Mouse (Mus musculus): ENCODE results near the gene Cyp4a32. TPM values are rescaled to one million over a fixed set of nuclear protein-coding genes. Genes with fewer than 3 reads are reported as not detected.
"Not testable (repeated sequence)": the region's sequence is repeated elsewhere in the genome, so short reads cannot be mapped to it uniquely, and the experiment has no call there.

Gene Cyp4a32
- polyA plus RNA-seq, 1 experiment from 2014 or later = not detected

- Histone ChIP-seq H3K9me3 (ENCODE audit: low read length) (no peaks in the 10 kb centered on the region), H3K36me3 (ENCODE audit: insufficient read depth, low read length) (no peaks in the 10 kb centered on the region), H3K27me3 (ENCODE audit: insufficient read depth, low read length) (no peaks in the 10 kb centered on the region), H3K9ac (replicated peaks; ENCODE audit: low read length) (no peak overlapping the region), H3K27ac (ENCODE audit: low read length) (no peak overlapping the region), H3K4me2 (replicated peaks; ENCODE audit: low read depth, low read length) (no peak overlapping the region), H3K4me3 (ENCODE audit: low read length) (no peak overlapping the region), H3K4me1 (ENCODE audit: insufficient read depth, low read length) (no peaks in the 10 kb centered on the region)
- WGBS = 73% methylated on average over 1 of the region's 1 CpGs
- no peak for ATAC-seq (ENCODE audit: low FRiP score, low TSS enrichment)
These were observed 4.4 kb upstream of the Cyp4a32 start for GRCm38 (mm10) chr4:115596357-115596756.

GRCm38 (mm10) chr4:115596824-115597336 lies 3.9 kb upstream of the Cyp4a32 start:
- Histone ChIP-seq H3K9me3 (ENCODE audit: low read length) (no peaks in the 10 kb centered on the region), H3K9ac (replicated peaks; ENCODE audit: low read length) (no peak overlapping the region), H3K4me1 (ENCODE audit: insufficient read depth, low read length) (no peaks in the 10 kb centered on the region), H3K4me2 (replicated peaks; ENCODE audit: low read depth, low read length) (no peak overlapping the region), H3K27me3 (ENCODE audit: insufficient read depth, low read length) (no peaks in the 10 kb centered on the region), H3K4me3 (ENCODE audit: low read length) (no peak overlapping the region), H3K27ac (ENCODE audit: low read length) (no peak overlapping the region), H3K36me3 (ENCODE audit: insufficient read depth, low read length) (no peaks in the 10 kb centered on the region)
- ATAC-seq (ENCODE audit: low FRiP score, low TSS enrichment) = no peak
- WGBS = 52% methylated on average over 2 of the region's 2 CpGs

GRCm38 (mm10) chr4:115614005-115614404 lies 13.2 kb downstream of the Cyp4a32 start:
- ATAC-seq (ENCODE audit: low FRiP score, low TSS enrichment) = no peak
- Histone ChIP-seq H3K27me3 (ENCODE audit: insufficient read depth, low read length) (no peaks in the 10 kb centered on the region), H3K4me3 (ENCODE audit: low read length) (no peak overlapping the region), H3K9me3 (ENCODE audit: low read length) (no peaks in the 10 kb centered on the region), H3K36me3 (ENCODE audit: insufficient read depth, low read length) (no peaks in the 10 kb centered on the region), H3K27ac (ENCODE audit: low read length) (no peak overlapping the region), H3K4me2 (replicated peaks; ENCODE audit: low read depth, low read length) (no peak overlapping the region), H3K4me1 (ENCODE audit: insufficient read depth, low read length) (no peaks in the 10 kb centered on the region), H3K9ac (replicated peaks; ENCODE audit: low read length) (no peak overlapping the region)

GRCm38 (mm10) chr4:115625560-115625959 lies 24.8 kb downstream of the Cyp4a32 start:
- H3K36me3 ChIP-seq (ENCODE audit: insufficient read depth, low read length); H3K4me3 ChIP-seq (ENCODE audit: low read length); H3K9me3 ChIP-seq (ENCODE audit: low read length); H3K27me3 ChIP-seq (ENCODE audit: insufficient read depth, low read length); ATAC-seq (ENCODE audit: low FRiP score, low TSS enrichment); H3K9ac ChIP-seq (replicated peaks; ENCODE audit: low read length); H3K4me2 ChIP-seq (replicated peaks; ENCODE audit: low read depth, low read length); H3K27ac ChIP-seq (ENCODE audit: low read length); H3K4me1 ChIP-seq (ENCODE audit: insufficient read depth, low read length): not testable (repeated sequence)
- 93% methylated on average over 3 of the region's 3 CpGs for WGBS

- Histone ChIP-seq H3K36me3 (ENCODE audit: insufficient read depth, low read length) (no peaks in the 10 kb centered on the region), H3K4me1 (ENCODE audit: insufficient read depth, low read length) (no peaks in the 10 kb centered on the region), H3K9me3 (ENCODE audit: low read length) (no peaks in the 10 kb centered on the region), H3K4me3 (ENCODE audit: low read length) (no peak overlapping the region), H3K9ac (replicated peaks; ENCODE audit: low read length) (no peak overlapping the region), H3K4me2 (replicated peaks; ENCODE audit: low read depth, low read length) (no peak overlapping the region), H3K27ac (ENCODE audit: low read length) (0 out of 2 replicates have a peak overlapping the region, but pooled peaks have one; percentile 15), H3K27me3 (ENCODE audit: insufficient read depth, low read length) (no peaks in the 10 kb centered on the region)
- WGBS = 45% methylated on average over 5 of the region's 5 CpGs
- peak; percentile 76 for ATAC-seq (ENCODE audit: low FRiP score, low TSS enrichment)
These were observed 42.4 kb downstream of the Cyp4a32 start for GRCm38 (mm10) chr4:115642967-115643754.

GRCm38 (mm10) chr4:115645371-115645770 lies 44.6 kb downstream of the Cyp4a32 start:
- no peak overlapping the region for H3K4me3 ChIP-seq (ENCODE audit: low read length)
- no peak overlapping the region for H3K4me2 ChIP-seq (replicated peaks; ENCODE audit: low read depth, low read length)
- no peak overlapping the region for H3K9ac ChIP-seq (replicated peaks; ENCODE audit: low read length)
- no peaks in the 10 kb centered on the region for H3K4me1 ChIP-seq (ENCODE audit: insufficient read depth, low read length)
- H3K27ac ChIP-seq (ENCODE audit: low read length) = no peak overlapping the region
- H3K36me3 ChIP-seq (ENCODE audit: insufficient read depth, low read length) = no peaks in the 10 kb centered on the region
- no peak for ATAC-seq (ENCODE audit: low FRiP score, low TSS enrichment)
- H3K27me3 ChIP-seq (ENCODE audit: insufficient read depth, low read length) = no peaks in the 10 kb centered on the region
- H3K9me3 ChIP-seq (ENCODE audit: low read length) = no peaks in the 10 kb centered on the region

GRCm38 (mm10) chr4:115647580-115647979 lies 46.8 kb downstream of the Cyp4a32 start, which contains the start of gene Cyp4b1:
Cyp4b1 (minus strand) TSS chr4:115647723.
- no peak within 1 kb of the TSS for H3K4me3 ChIP-seq (ENCODE audit: low read length)
- H3K4me2 ChIP-seq (replicated peaks; ENCODE audit: low read depth, low read length) = no peak within 1 kb of the TSS
- no peak within 1 kb of the TSS for H3K9ac ChIP-seq (replicated peaks; ENCODE audit: low read length)
- no peaks in the 10 kb centered on the region for H3K4me1 ChIP-seq (ENCODE audit: insufficient read depth, low read length)
- no peak within 1 kb of the TSS for H3K27ac ChIP-seq (ENCODE audit: low read length)
- no peaks in the 10 kb centered on the region for H3K36me3 ChIP-seq (ENCODE audit: insufficient read depth, low read length)
- peak; percentile 16; the same call in 1 of the 2 replicates for ATAC-seq (ENCODE audit: low FRiP score, low TSS enrichment)
- no peaks in the 10 kb centered on the region for H3K27me3 ChIP-seq (ENCODE audit: insufficient read depth, low read length)
- no peaks in the 10 kb centered on the region for H3K9me3 ChIP-seq (ENCODE audit: low read length)
- 85% methylated on average over 9 of the region's 9 CpGs for WGBS

- H3K4me1 ChIP-seq (ENCODE audit: insufficient read depth, low read length) = no peaks in the 10 kb centered on the region
- no peak overlapping the region for H3K9ac ChIP-seq (replicated peaks; ENCODE audit: low read length)
- no peaks in the 10 kb centered on the region for H3K27me3 ChIP-seq (ENCODE audit: insufficient read depth, low read length)
- no peak overlapping the region for H3K4me2 ChIP-seq (replicated peaks; ENCODE audit: low read depth, low read length)
- no peak for ATAC-seq (ENCODE audit: low FRiP score, low TSS enrichment)
- H3K36me3 ChIP-seq (ENCODE audit: insufficient read depth, low read length) = no peaks in the 10 kb centered on the region
- H3K27ac ChIP-seq (ENCODE audit: low read length) = no peak overlapping the region
- WGBS = 55% methylated on average over 2 of the region's 2 CpGs
- H3K4me3 ChIP-seq (ENCODE audit: low read length) = no peak overlapping the region
- no peaks in the 10 kb centered on the region for H3K9me3 ChIP-seq (ENCODE audit: low read length)
These were observed 48.0 kb downstream of the Cyp4a32 start for GRCm38 (mm10) chr4:115648752-115649151.

GRCm38 (mm10) chr4:115649344-115649743 lies 48.6 kb downstream of the Cyp4a32 start:
- Histone ChIP-seq H3K4me2 (replicated peaks; ENCODE audit: low read depth, low read length) (no peak overlapping the region), H3K4me1 (ENCODE audit: insufficient read depth, low read length) (no peaks in the 10 kb centered on the region), H3K27ac (ENCODE audit: low read length) (no peak overlapping the region), H3K4me3 (ENCODE audit: low read length) (no peak overlapping the region), H3K9ac (replicated peaks; ENCODE audit: low read length) (no peak overlapping the region), H3K27me3 (ENCODE audit: insufficient read depth, low read length) (no peaks in the 10 kb centered on the region), H3K9me3 (ENCODE audit: low read length) (no peaks in the 10 kb centered on the region), H3K36me3 (ENCODE audit: insufficient read depth, low read length) (no peaks in the 10 kb centered on the region)
- no peak for ATAC-seq (ENCODE audit: low FRiP score, low TSS enrichment)

GRCm38 (mm10) chr4:115650866-115651265 lies 50.1 kb downstream of the Cyp4a32 start:
- WGBS = 74% methylated on average over 5 of the region's 5 CpGs
- H3K27ac ChIP-seq (ENCODE audit: low read length) = no peak overlapping the region
- ATAC-seq (ENCODE audit: low FRiP score, low TSS enrichment) = no peak
- no peak overlapping the region for H3K4me3 ChIP-seq (ENCODE audit: low read length)
- H3K4me2 ChIP-seq (replicated peaks; ENCODE audit: low read depth, low read length) = no peak overlapping the region
- H3K4me1 ChIP-seq (ENCODE audit: insufficient read depth, low read length) = no peaks in the 10 kb centered on the region
- H3K36me3 ChIP-seq (ENCODE audit: insufficient read depth, low read length) = no peaks in the 10 kb centered on the region
- no peaks in the 10 kb centered on the region for H3K27me3 ChIP-seq (ENCODE audit: insufficient read depth, low read length)
- no peak overlapping the region for H3K9ac ChIP-seq (replicated peaks; ENCODE audit: low read length)
- no peaks in the 10 kb centered on the region for H3K9me3 ChIP-seq (ENCODE audit: low read length)

Data from kidney, embryonic 16.5 days (tissue).